Mouse (Mus musculus) liver, postnatal 0 days (tissue): ENCODE measurements around the gene Sqstm1.

Experiments
- CTCF ChIP-seq: sonication (generic); IDR thresholded peaks from 2 replicates; pipeline ENCODE4 v1.5.1; 2016; ENCODE audit warnings: antibody characterized with exemption, low read depth
- EP300 ChIP-seq: IDR thresholded peaks from 2 replicates; pipeline ENCODE4 v1.6.1; 2016; ENCODE audit warnings: antibody characterized with exemption, low read depth, mild to moderate bottlenecking

DNA sequence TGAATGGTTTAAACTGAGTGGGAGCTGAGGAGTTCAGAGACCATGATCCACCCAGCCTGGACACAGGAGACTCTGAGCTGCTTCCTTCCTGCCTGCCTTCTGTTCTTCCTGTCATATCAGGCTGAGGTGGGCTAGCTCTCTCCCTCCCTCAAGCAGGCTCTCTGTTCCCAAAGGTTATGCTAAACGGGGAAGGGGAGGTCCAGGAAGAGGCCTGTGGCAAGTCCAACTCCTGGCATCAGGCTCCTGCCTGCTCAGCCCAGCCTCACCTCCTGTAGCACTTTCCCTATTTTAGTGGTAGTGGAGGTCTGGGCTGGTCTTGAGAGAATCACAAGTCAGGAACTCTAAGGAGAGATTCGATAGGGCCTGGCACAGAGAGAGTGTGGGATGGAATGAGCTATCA, 15.8 kb upstream of the Sqstm1 start:
- TF ChIP-seq CTCF (no peak), EP300 (no peak)
